Mouse (Mus musculus) spleen, adult 18-20 months (tissue): ENCODE data around the gene Wee1.
"Not testable (repeated sequence)": the region's sequence is repeated elsewhere in the genome, so short reads cannot be mapped to it uniquely, and the experiment has no call there.

Experiments used
- DNase-seq, 2 experiments: peaks; one replicate each; pipeline ENCODE4 v3.0.0; 2022; ENCODE audit warnings: mixed read lengths in 2 of 2

Gene Wee1

GRCm38 (mm10) chr7:110122565-110123422, 948 bp downstream of the Wee1 start:
- peak; percentile 45 to 51 for DNase-seq

- DNase-seq: peak in 1 of 2 experiments; percentile 14
Measured at GRCm38 (mm10) chr7:110123844-110124555, 2.2 kb downstream of the Wee1 start.

GRCm38 (mm10) chr7:110128566-110128965, 6.7 kb downstream of the Wee1 start:
- DNase-seq: no peak

GRCm38 (mm10) chr7:110132272-110132671, 10.4 kb downstream of the Wee1 start:
- DNase-seq: not testable (repeated sequence)

- DNase-seq: no peak
Measured at GRCm38 (mm10) chr7:110133988-110134387, 12.1 kb downstream of the Wee1 start.

GRCm38 (mm10) chr7:110138538-110138937, 16.7 kb downstream of the Wee1 start:
- DNase-seq: no peak

- DNase-seq: no peak
Measured at GRCm38 (mm10) chr7:110143863-110144262, 22.0 kb downstream of the Wee1 start.

GRCm38 (mm10) chr7:110152891-110153290, 31.0 kb downstream of the Wee1 start:
- no peak for DNase-seq

GRCm38 (mm10) chr7:110156712-110157260, 34.9 kb downstream of the Wee1 start:
- DNase-seq: no peak

GRCm38 (mm10) chr7:110157261-110157910, 35.5 kb downstream of the Wee1 start:
- no peak for DNase-seq

- no peak for DNase-seq
Measured at GRCm38 (mm10) chr7:110158073-110158472, 36.2 kb downstream of the Wee1 start.

- not testable (repeated sequence) for DNase-seq
Measured at GRCm38 (mm10) chr7:110160109-110160508, 38.3 kb downstream of the Wee1 start.

- no peak for DNase-seq
Measured at GRCm38 (mm10) chr7:110160601-110161000, 38.8 kb downstream of the Wee1 start.

GRCm38 (mm10) chr7:110163024-110163423, 41.2 kb downstream of the Wee1 start:
- DNase-seq: no peak

- DNase-seq: peak; percentile 72 to 86
Measured at GRCm38 (mm10) chr7:110164103-110164681, 42.3 kb downstream of the Wee1 start.

GRCm38 (mm10) chr7:110164712-110165122, 42.9 kb downstream of the Wee1 start:
- DNase-seq: peak; percentile 92 to 97

GRCm38 (mm10) chr7:110166233-110166632, 44.4 kb downstream of the Wee1 start:
- peak; percentile 61 to 62 for DNase-seq

- no peak for DNase-seq
Measured at GRCm38 (mm10) chr7:110179208-110179607, 57.4 kb downstream of the Wee1 start.

- no peak for DNase-seq
Measured at GRCm38 (mm10) chr7:110180613-110181012, 58.8 kb downstream of the Wee1 start.

- no peak for DNase-seq
Measured at GRCm38 (mm10) chr7:110181446-110181845, 59.6 kb downstream of the Wee1 start.

GRCm38 (mm10) chr7:110184608-110185007, 62.8 kb downstream of the Wee1 start:
- DNase-seq: no peak

GRCm38 (mm10) chr7:110189951-110190350, 68.1 kb downstream of the Wee1 start:
- no peak for DNase-seq
